Mouse (Mus musculus) neural tube, embryonic 11.5 days (tissue): Measurements from ENCODE around the gene Aunip. TPM values are rescaled to one million over a fixed set of nuclear protein-coding genes. Genes with fewer than 3 reads are reported as not detected.

ENCODE experiments used
- ATAC-seq: fragments of 200-750 bp; cut with Nextera tagmentation; 2 replicates; pipeline ENCODE4 v1.8.0; 2017; ENCODE audit warnings: moderate number of reproducible peaks, mild to moderate bottlenecking, moderate TSS enrichment, moderate library complexity; ENCODE audit not compliant: insufficient read depth, low FRiP score, low TSS enrichment
- DNase-seq: peaks from one replicate; pipeline ENCODE4 v3.0.0-alpha.2; 2015; ENCODE audit warnings: low spot score
- H3K27ac ChIP-seq: fragments of 300-500 bp; sonication (generic); 2 replicates; pipeline ENCODE4 v1.5.1; 2014; ENCODE audit warnings: low read depth, mild to moderate bottlenecking, low read length
- H3K27me3 ChIP-seq: fragments of 300-500 bp; sonication (generic); 2 replicates; pipeline ENCODE4 v1.6.1; 2014; ENCODE audit warnings: mild to moderate bottlenecking, low read length, mixed read lengths; ENCODE audit not compliant: control insufficient read depth, insufficient read depth
- H3K36me3 ChIP-seq: fragments of 300-500 bp; sonication (generic); 2 replicates; pipeline ENCODE4 v1.6.1; 2014; ENCODE audit warnings: mild to moderate bottlenecking, low read length, moderate library complexity, mixed read lengths; ENCODE audit not compliant: control insufficient read depth, insufficient read depth
- H3K4me1 ChIP-seq: fragments of 300-500 bp; sonication (generic); 2 replicates; pipeline ENCODE4 v1.6.1; 2014; ENCODE audit warnings: low read length, mixed read lengths; ENCODE audit not compliant: control insufficient read depth, insufficient read depth
- H3K4me2 ChIP-seq: fragments of 300-500 bp; sonication (generic); 2 replicates; pipeline ENCODE4 v1.6.1; 2014; ENCODE audit warnings: low read depth, mild to moderate bottlenecking, moderate library complexity
- H3K4me3 ChIP-seq: fragments of 300-500 bp; sonication (generic); 2 replicates; pipeline ENCODE4 v1.5.1; 2014; ENCODE audit warnings: low read depth, low read length
- H3K9ac ChIP-seq: fragments of 300-500 bp; sonication (generic); 2 replicates; pipeline ENCODE4 v1.6.1; 2014; ENCODE audit warnings: mild to moderate bottlenecking, low read length
- H3K9me3 ChIP-seq: fragments of 300-500 bp; sonication (generic); 2 replicates; pipeline ENCODE4 v1.6.1; 2016; ENCODE audit warnings: low read length; ENCODE audit not compliant: control insufficient read depth
- WGBS: fragments of 180-500 bp; shearing (Covaris S2); extraction: QIAGEN DNeasy Blood & Tissue Kit; methylation state at CpG from one replicate; pipeline ENCODE4 v1.1.7; 2014; 5-methylcytosine and 5-hydroxymethylcytosine counted together
- polyA plus RNA-seq: library from polyadenylated mRNA; unstranded; fragments of >200 nt; fragmentation: Nextera tagmentation; extraction: Ambion mirVana; gene quantifications from 2 replicates; pipeline ENCODE4 v1.2.1, GENCODE M21; 2014

Gene Aunip
- polyA plus RNA-seq, 1 experiment from 2014 or later: 8.1 TPM

DNA sequence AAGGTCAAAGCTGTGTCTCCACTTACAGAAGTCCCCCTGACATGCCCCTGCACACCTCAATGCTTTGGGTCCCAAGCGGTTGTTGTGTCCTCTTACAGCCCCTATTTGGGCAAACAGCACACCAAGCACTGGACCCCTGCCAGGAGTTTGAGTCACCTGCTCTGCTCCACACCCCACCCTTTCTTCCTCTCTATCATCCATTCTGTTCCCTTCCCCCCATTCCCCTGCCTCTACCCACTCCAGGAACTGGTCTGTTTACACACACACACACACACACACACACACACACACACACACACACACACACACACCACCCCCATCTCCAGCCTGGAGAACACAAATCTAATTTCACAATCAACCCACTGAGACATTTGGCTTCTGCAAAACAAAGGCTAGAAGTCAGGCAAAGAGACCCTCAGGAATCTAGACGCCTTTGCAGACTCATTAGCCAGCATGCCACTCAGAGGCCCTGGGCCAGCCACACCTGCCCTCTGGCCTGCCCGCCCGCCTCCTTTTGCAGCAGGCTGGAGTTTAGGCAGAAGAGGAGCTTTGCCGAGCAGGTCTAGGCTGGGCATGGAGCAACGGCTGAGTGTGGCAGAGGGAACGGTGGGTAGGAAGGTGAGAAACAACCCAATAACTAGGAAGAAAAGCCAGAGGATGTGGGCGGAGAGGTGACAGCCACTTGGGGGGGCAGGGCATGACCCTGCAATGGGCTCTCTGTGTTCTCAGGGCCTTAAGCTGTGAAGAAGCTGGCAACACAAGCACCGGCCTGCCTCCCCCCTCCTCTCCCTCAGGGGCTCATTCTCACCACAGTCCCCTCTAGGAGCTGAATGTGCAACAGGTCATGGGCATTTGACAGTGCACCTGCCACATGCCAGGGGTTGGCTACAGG is 36.3 kb downstream of the Aunip start:
- no peak overlapping the region for H3K9ac ChIP-seq
- no peak for ATAC-seq
- DNase-seq: no peak
- H3K4me1 ChIP-seq: no peaks in the 10 kb centered on the region
- H3K27ac ChIP-seq: no peak overlapping the region
- H3K9me3 ChIP-seq: peaks cover 8% of the 10 kb centered on the region; the same call in 1 of the 2 replicates
- no peak overlapping the region for H3K4me2 ChIP-seq
- no peak overlapping the region for H3K4me3 ChIP-seq
- H3K36me3 ChIP-seq: peaks cover 20% of the 10 kb centered on the region
- H3K27me3 ChIP-seq: no peaks in the 10 kb centered on the region
- 69% methylated on average over 9 of the region's 9 CpGs for WGBS

DNA sequence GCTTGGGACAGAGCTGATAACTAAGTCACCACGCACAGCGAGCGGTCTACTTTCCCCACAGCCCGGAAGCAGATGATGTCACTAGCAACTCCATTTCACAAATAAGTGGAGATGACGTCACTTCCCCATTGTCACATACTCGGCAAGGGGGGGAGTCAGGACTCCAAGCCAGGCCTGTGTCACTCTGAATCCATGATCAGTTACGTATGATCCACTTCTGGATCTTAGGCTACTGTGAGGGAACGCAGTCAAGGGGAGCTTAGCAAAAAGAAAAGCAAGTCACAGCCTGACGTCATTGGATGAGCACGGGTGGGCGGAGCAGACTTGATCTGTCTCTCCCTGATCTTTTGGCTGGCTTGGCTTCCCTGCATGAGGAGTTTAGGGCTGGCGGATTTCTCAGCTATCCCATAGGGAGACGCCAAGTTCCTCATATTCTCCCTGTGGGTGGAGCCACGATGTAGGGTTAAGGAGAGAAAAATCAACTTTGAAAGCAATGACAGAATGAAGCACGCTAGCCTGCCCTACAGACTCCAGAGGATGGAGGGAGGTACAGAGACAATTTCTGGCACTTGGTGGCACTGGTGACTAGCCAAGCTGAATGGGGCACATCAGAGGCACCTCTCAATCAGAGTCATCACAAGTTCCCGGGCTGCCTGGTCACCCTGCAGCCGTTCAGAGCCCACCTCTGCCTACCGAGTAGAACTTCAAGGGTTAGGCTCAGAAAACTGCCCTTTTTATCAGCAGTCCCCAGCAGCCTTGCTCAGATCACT is 37.6 kb downstream of the Aunip start:
- Histone ChIP-seq H3K36me3 (peaks cover 20% of the 10 kb centered on the region), H3K9ac (no peak overlapping the region)
- no peak for ATAC-seq

DNA sequence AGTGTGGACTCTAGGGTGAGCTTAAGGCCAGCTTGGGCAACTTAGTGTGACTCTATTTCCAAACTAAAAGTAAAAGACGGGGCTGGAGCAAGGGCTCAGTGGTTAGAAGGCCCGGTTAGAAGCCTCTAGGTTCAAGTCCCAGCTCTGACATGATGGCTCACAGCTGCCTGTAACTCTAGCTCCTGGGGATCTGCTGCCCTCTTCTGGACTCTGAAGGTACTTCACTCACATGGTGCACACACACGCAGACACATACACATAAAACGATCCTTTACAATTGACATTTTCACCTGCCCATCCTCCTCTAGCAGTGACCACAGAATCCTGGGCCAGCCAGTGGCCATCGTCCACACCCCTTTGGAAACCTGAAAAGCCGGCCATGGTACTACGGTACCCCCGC is 39.1 kb downstream of the Aunip start:
- Histone ChIP-seq H3K36me3 (peaks cover 17% of the 10 kb centered on the region; the same call in 1 of the 2 replicates), H3K27me3 (no peaks in the 10 kb centered on the region), H3K4me2 (no peak overlapping the region), H3K9me3 (peaks cover 8% of the 10 kb centered on the region; the same call in 1 of the 2 replicates), H3K27ac (no peak overlapping the region), H3K4me3 (no peak overlapping the region), H3K4me1 (no peaks in the 10 kb centered on the region), H3K9ac (no peak overlapping the region)
- WGBS: 98% methylated on average over 8 of the region's 8 CpGs
- DNase-seq (no peak), ATAC-seq (no peak)

More for the DNA sequence above, 37.6 kb downstream of the Aunip start:
- H3K4me2 ChIP-seq: no peak overlapping the region
- no peak for DNase-seq
- peaks cover 8% of the 10 kb centered on the region; the same call in 1 of the 2 replicates for H3K9me3 ChIP-seq
- H3K27ac ChIP-seq: no peak overlapping the region
- H3K4me1 ChIP-seq: no peaks in the 10 kb centered on the region
- no peaks in the 10 kb centered on the region for H3K27me3 ChIP-seq
- no peak overlapping the region for H3K4me3 ChIP-seq
- 80% methylated on average over 18 of the region's 18 CpGs for WGBS

DNA sequence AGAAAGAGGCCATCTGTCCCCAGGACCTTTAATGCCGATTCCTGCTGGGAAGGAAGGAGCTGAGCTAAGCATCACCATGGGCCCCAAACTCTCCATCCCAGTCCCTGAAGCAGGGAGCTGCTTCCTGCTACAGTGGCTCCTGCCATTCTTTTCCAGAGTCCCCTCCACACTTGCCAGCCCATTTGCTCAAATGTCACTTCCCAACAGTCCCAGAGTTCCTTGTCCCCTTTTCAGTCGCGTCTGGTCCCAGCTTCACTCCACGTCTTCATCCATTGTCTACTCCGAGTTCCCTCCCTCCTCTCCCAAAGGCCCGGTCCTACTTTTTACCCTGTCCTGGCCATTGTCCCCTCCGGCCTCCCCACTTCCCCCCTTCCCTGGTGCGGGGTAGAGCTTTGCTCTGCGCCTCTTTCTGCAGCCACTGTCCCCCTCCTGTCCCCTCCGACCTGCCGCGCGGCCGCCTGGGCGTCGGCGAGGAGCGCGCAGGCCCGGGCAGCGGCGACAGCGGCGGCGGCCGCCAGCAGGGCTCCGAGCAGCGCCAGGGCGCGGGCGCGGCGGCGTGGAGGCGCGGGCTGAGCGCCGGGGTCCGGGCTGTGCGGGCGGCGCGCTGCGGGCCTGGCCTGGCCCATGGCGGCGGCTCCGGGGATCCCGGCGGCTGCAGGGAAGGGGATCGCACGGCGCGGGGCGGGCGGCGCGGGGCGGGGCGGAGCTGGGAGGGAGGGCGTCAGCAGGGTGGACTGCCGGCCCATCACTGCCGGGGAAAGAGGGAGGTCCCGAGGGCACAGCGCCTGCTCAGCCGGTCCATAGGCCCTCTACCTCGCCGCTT is 40.9 kb downstream of the Aunip start, which contains the start of gene Selenon:
Gene Selenon (minus strand): TSS at position 673 of the 823 bp plus-strand sequence.
- peaks cover 12% of the 10 kb centered on the region; the same call in 1 of the 2 replicates for H3K36me3 ChIP-seq
- DNase-seq (peak; percentile 71), ATAC-seq (peak; percentile 85)
- H3K9me3 ChIP-seq: peaks cover 8% of the 10 kb centered on the region; the same call in 1 of the 2 replicates
- H3K27me3 ChIP-seq: no peaks in the 10 kb centered on the region
- H3K9ac ChIP-seq: peak within 1 kb of the TSS; percentile 98
- under 1% methylated on average over 33 of the region's 67 CpGs for WGBS
- H3K4me3 ChIP-seq: peak within 1 kb of the TSS; percentile 74
- peak within 1 kb of the TSS; percentile 94 for H3K27ac ChIP-seq
- H3K4me2 ChIP-seq: peak within 1 kb of the TSS; percentile 70
- H3K4me1 ChIP-seq: no peaks in the 10 kb centered on the region

DNA sequence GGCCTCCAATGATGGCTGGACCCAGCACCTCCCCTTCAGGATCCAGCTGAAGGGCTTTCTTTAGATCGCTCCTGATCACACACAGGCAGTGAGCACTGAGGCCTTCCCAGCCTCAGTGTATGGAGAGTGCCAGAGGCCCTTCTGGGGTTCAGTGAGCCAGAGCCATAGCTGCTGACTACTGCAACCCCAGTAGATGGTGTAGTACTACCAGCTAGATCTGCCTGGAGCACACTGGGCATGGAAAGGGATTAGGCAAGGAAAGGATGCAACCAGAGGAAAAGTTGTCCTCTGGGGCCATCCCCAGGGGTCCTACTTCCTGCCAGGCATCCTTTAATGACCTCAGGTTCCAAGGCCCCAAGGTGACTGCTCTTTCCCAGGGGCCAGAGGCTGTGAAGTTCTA is 42.8 kb downstream of the Aunip start:
- no peak for DNase-seq

DNA sequence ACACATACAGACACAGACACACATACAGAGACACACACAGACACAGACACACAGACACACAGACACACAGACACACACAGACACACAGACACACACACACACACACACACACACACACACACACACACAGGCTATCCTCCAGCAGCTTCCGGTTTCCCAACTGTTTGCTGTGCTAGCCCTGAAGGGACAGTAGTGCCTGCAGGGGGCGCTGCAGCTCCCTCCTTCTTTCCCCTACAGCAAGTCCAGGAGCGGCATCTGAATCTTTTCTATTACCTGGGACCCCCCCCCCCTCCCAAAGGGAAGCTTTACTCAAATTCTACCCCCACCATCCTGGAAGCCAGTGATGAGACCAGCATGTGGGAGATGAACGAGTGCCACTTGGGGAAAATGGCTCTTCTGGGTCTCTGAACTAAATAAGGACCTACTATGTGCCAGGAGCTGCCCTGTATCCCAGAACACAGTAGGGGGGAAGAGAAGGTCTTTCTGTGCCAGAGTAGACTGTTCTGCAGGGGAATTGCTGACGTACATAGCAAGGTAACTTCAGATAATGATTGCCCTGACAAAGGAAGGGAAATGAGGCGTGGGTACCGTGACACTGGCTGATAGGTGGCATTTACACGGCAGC is 45.3 kb downstream of the Aunip start:
- DNase-seq (peak; percentile 58), ATAC-seq (no peak)
- Histone ChIP-seq H3K4me2 (no peak overlapping the region), H3K4me3 (no peak overlapping the region), H3K27me3 (no peaks in the 10 kb centered on the region), H3K27ac (no peak overlapping the region), H3K36me3 (no peaks in the 10 kb centered on the region), H3K9me3 (no peaks in the 10 kb centered on the region), H3K9ac (no peak overlapping the region), H3K4me1 (peaks cover 5% of the 10 kb centered on the region)
- 66% methylated on average over 8 of the region's 8 CpGs for WGBS

More for the DNA sequence above, 42.8 kb downstream of the Aunip start:
- Histone ChIP-seq H3K4me2 (no peak overlapping the region), H3K4me3 (no peak overlapping the region), H3K9me3 (peaks cover 8% of the 10 kb centered on the region; the same call in 1 of the 2 replicates), H3K36me3 (peaks cover 10% of the 10 kb centered on the region; the same call in 1 of the 2 replicates), H3K27ac (no peak overlapping the region), H3K4me1 (peaks cover 5% of the 10 kb centered on the region), H3K9ac (no peak overlapping the region), H3K27me3 (no peaks in the 10 kb centered on the region)
- 90% methylated on average over 1 of the region's 1 CpGs for WGBS
- ATAC-seq: no peak

DNA sequence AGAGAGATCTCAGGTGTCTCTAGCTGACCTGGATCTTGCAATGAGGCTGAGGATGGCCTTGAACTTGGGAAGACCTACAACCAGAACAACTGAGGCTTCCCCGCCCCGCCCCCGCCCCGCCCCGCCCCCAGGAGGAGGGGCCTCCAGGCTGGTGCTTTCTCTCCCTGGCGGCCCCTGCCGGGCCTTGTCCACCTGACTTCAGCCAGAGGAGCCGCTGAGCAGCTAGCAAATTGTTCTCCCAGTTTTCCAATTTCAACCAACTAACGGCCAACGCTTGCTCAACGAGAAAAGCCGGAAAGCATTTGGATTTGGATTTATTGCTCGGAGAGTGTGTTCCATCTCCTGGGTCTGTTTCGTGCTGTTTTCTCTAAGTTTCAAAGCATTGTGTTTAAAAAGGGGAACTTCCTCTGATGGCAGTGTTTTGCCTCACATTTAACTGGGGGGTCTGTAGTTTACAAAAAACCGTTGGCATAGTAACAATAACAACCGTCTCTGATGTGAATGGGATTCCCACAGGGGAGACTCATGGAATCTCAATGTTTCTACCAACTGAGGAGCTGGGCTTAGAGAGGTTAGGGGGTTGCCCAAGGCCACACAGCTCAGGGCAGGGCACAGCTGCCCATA is 46.9 kb downstream of the Aunip start:
- H3K27ac ChIP-seq: no peak overlapping the region
- WGBS: 8% methylated on average over 16 of the region's 16 CpGs

More for the DNA sequence above, 46.9 kb downstream of the Aunip start:
- DNase-seq (peak; percentile 39), ATAC-seq (no peak)
- Histone ChIP-seq H3K9ac (no peak overlapping the region), H3K27me3 (no peaks in the 10 kb centered on the region), H3K4me1 (peaks cover 5% of the 10 kb centered on the region), H3K4me2 (no peak overlapping the region), H3K9me3 (no peaks in the 10 kb centered on the region), H3K4me3 (no peak overlapping the region), H3K36me3 (no peaks in the 10 kb centered on the region)
